In the genomic region with DNA sequence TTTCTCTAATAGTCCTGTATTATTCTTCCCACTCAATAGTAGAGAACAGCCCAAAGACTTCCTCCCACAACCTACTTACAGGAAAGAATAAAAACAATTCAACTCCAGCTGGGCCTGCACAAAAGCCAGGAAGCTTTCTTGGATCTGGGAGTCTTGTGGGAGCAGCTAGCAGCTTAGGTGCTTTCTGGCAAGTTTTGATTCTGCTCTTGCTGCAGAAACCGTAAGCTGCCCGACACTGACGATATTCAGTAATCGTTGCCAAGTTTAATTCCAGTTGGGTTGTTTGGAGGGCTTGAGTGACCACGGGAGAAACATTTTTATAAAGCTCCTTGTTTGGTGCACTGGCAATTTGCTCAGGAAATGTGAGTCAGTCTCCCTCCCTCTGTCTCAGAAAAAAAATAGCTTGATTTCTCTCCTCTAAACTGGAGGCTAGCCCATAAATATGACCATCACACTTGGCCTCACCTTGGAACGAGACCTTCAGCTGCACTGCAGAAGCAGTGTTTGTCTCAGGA, we compare ENCODE assay signal across 11 mouse cellular contexts. TPM values are rescaled to one million over a fixed set of nuclear protein-coding genes. Genes with fewer than 3 reads are reported as not detected.
DNase-seq lines count a peak whose midpoint lies in the region; ATAC-seq and TF ChIP-seq lines count a peak whose summit lies in the region.
"Had no signal": no experiment of that assay in that cellular context is flagged by ENCODE, and none has a peak within 500 bp of the region (broad histone marks: within the 10 kb centered on the region; RNA-seq: fewer than 3 reads in every experiment).

No protein-coding gene starts in this region.

- 61% methylated on average over 6 of the region's 6 CpGs for WGBS in small intestine, adult 2 months

- no peaks in the 10 kb centered on the region for H3K27me3 ChIP-seq in small intestine, adult 2 months (ENCODE audit: control insufficient read depth, insufficient read depth, low read length)

- H3K27ac ChIP-seq in small intestine, adult 2 months (ENCODE audit: insufficient read depth, low read depth, low read length), result peak overlapping the region; percentile 24; the same call in 1 of the 2 replicates

- ATAC-seq in frontal cortex, adult (ENCODE audit: low TSS enrichment), result peak; percentile 84
- ATAC-seq in erythroid progenitor cell, adult 5-6 weeks (replicated peaks; ENCODE audit: low FRiP score, poor library complexity, severe bottlenecking), result no peak
- ATAC-seq: liver, postnatal 0 days had no signal

- H3K36me3 ChIP-seq in small intestine, adult 2 months (ENCODE audit: control insufficient read depth, insufficient read depth, low read length), result no peaks in the 10 kb centered on the region
- H3K36me3 ChIP-seq: G1E had no signal

- no peak for TF ChIP-seq CTCF in small intestine, adult 2 months (IDR thresholded peaks at IDR 0.05; ENCODE audit: extremely low read depth, insufficient read length, insufficient replicate concordance, low read depth, low read length)

- no peak for TF ChIP-seq POLR2A in small intestine, adult 2 months (IDR thresholded peaks at IDR 0.05; ENCODE audit: low read depth, low read length)

- H3K4me1 ChIP-seq in small intestine, adult 2 months (ENCODE audit: control insufficient read depth, insufficient read depth, insufficient read length, low read length), result peaks cover 2% of the 10 kb centered on the region; the same call in 1 of the 2 replicates

- no peak for DNase-seq in frontal cortex, postnatal 14 days (ENCODE audit: low spot score in 2 of 2)
- DNase-seq in right cerebral cortex, adult 18-20 months, result peak; percentile 21
- no peak for DNase-seq in right cerebral cortex, postnatal 4 days
- peak; percentile 54 for DNase-seq in heart, adult 8-10 months (ENCODE audit: low spot score)
- no peak for DNase-seq in testis, postnatal 14 days (ENCODE audit: low spot score)
- DNase-seq: liver, postnatal 0 days; thymus, adult 2 months had no signal

- no peak overlapping the region for H3K4me3 ChIP-seq in small intestine, adult 2 months (ENCODE audit: low read depth, low read length)

RNA-seq across cellular contexts. Expression of a gene that starts 32.2 kb away (rescaled TPM):
- total RNA-seq in heart, adult 8-10 months (2022), result 1 to 10 TPM; 3.9 to 5.0 (median 4.6) TPM
- 1.1 and 3.3 TPM in 2 replicates for polyA plus RNA-seq in small intestine, adult 2 months (2012; rRNA removed)
- total RNA-seq in erythroid progenitor cell, adult 5-6 weeks (2015; ENCODE audit: low replicate concordance), result 1.8 and 2.9 TPM in 2 replicates
- total RNA-seq in erythroid progenitor cell, adult 5-6 weeks (2017; ENCODE audit: low replicate concordance), result 2.1 and 15.1 TPM in 2 replicates
- total RNA-seq: G1E had no signal
- polyA plus RNA-seq: G1E had no signal

RNA-seq across cellular contexts. Expression of a gene that starts 40.8 kb away (rescaled TPM):
- total RNA-seq in heart, adult 8-10 months (2022), result 10 to 100 TPM in 3 of 4 experiments, 1 to 10 TPM in 1; 9.8 to 11.0 (median 10.7) TPM
- 6.9 and 14.9 TPM in 2 replicates for polyA plus RNA-seq in small intestine, adult 2 months (2012; rRNA removed)
- total RNA-seq in erythroid progenitor cell, adult 5-6 weeks (2015; ENCODE audit: low replicate concordance), result 2.5 and 5.8 TPM in 2 replicates
- 5.6 and 11.2 TPM in 2 replicates for total RNA-seq in erythroid progenitor cell, adult 5-6 weeks (2017; ENCODE audit: low replicate concordance)
- polyA plus RNA-seq: G1E had no signal

Comparison
In these comparisons a context has a peak if more than half of its experiments do, and no peak if none do; other contexts are left out.
1. DNase-seq: peak in right cerebral cortex, adult 18-20 months (single experiment) and heart, adult 8-10 months (single experiment); none in frontal cortex, postnatal 14 days (0 of 2), right cerebral cortex, postnatal 4 days (single experiment) and testis, postnatal 14 days (single experiment).